Mouse (Mus musculus) megakaryocyte, adult 5-6 weeks (primary cell): ENCODE data around the gene Adam12. TPM values are rescaled to one million over a fixed set of nuclear protein-coding genes. Genes with fewer than 3 reads are reported as not detected.

ENCODE experiments used
- ATAC-seq: 2 replicates; pipeline ENCODE4 v1.8.0; 2016; ENCODE audit warnings: mild to moderate bottlenecking, inconsistent platforms; ENCODE audit not compliant: poor library complexity, severe bottlenecking
- total RNA-seq, 2 experiments: library from RNA; stranded (forward) in 1 of 2; stranded (reverse) in 1 of 2; fragments of 153-499, 151-499 nt in 1 of 2; fragments of 221-1000, 200-1000 nt in 1 of 2; gene quantifications; 2 replicates each; pipeline versions ENCODE4 v1.2.3 to v1.2.4; 2015 to 2017

The Adam12 gene
- total RNA-seq, 2 experiments from 2014 or later, result 0.26 TPM; not detected in 1

DNA sequence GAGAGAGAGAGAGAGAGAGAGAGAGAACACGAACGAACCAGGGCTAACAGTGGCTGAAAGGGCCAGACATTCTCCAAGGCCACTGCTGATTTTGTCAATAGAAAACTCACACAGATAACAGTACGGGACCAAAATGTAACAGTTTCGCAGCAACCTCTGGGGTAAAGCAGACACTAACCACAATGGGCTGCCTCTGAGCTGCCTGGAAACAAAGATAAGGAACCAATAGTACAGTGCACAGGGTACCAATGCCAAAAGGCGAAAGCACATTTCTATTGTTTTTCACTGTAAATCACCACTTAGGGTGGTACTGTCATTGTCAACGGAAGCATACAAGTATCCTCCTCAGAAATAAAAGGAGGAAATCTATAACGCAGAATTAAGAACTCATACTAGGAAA is 72.3 kb downstream of the Adam12 start:
- ATAC-seq, result no peak

DNA sequence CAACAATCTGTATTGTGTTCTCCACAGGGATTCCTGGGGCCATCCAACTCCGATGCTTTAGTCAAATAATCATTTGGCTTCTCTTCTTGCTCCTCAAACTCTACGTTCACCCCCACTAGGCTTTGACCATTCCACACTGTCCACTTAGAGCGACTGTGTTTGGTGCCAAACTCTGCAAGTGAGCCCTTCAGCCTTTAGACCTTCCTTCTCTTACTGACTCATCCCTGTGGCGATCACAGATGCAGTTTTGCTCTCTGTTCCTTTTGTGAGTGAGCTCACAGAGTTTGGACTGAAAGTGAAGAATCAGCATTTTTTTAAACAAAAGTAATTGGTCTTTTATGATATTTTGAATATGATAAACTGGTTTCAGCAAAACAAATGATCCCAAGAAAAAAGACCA is 80.6 kb downstream of the Adam12 start:
- ATAC-seq, result no peak

- no peak for ATAC-seq
These were observed 81.6 kb downstream of the Adam12 start for GRCm38 (mm10) chr7:134150305-134150704.

DNA sequence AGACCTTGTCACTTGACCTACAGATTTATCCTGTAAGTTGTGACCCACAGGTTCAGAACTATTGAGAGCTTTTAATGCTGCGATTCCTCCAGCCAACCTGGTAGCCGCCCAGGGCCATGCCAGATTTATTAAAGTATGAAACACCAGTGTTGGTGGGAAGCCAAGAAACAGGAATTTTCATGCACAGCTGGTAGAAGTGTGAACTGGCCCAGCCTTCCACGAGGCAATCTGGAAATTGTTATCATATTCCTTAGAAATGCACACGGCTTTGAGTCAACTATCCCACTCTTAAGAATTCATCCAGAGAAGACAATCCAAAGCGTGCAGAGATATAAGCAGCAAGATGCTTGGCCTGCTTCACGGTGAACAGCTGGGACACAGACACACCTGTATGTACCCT is 82.6 kb downstream of the Adam12 start:
- no peak for ATAC-seq

DNA sequence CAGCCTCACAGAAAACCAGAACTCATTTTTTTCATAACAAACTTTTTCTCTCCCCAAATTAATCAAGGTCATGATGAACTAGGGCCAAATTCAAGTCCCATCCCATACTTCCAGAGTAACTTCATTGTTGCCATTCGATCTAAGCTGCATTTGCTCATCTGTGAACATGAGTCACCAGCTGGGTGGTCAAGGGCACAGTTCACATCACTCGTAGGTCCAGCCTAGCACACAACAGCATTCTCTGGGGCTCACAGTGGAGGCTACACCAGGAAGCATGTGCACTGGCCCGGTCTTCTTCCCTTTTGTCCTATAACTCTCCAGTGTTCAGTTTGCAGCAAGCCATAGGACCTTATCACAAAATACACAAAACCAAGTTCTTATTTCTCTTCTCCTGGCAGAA is 84.4 kb downstream of the Adam12 start:
- ATAC-seq, result no peak

DNA sequence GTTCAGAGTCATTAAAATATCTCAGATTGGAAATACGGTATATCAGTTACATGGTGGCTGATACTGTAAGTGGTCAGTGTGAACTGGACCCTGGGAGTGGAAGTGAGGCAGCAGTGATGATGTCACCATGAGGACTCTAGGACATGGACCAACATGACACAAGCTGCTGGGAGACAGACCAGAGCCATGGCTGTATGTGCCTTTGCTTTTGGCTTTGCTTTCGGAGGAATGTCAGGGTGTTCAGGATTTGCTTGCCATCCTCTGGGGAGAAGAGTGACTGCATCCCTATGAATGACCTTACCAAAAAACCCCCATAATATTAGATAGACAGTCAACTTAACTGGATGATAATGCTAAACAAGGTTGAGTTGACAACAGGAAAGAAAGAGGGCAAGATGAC is 85.1 kb downstream of the Adam12 start:
- ATAC-seq, result no peak

DNA sequence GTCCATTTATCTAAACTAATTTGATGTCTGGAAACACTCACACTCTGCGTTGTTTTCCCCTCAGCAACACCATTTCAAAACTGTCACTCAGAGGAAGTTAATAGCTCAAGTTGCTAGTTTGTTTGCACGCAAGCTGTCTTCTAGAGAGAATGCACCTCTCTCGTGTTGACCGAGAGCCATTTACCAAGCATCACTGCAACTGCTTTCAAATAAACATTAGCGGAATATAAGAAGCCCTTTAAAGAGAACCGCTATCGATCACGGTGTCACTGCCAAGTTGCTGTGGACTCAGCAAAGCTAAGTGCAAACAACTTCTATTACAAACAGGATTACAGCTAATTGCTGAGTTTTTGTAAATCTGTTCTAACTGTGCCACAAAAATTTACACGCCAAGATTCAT is 87.8 kb downstream of the Adam12 start:
- ATAC-seq, result no peak

GRCm38 (mm10) chr7:134139291-134139949 is 92.5 kb downstream of the Adam12 start:
- no peak for ATAC-seq

DNA sequence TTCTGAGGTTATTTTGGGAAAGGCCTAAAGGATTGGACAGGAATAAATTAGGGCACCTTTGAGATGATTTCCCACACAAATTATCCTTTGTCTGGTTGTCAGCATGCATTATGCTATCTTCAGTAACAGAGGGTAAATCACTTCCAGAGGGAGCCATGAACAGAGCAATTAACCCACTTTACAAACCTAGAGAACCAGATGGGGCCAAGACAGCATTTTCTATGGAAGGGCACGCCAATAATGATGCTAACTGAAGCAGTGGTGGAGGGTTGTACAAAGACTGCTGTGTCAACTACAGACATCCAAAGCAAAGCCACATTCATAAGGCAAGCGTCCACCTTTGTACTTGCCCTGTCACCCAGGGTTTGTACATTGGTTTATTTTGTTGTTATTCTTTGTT is 99.6 kb downstream of the Adam12 start:
- no peak for ATAC-seq

GRCm38 (mm10) chr7:134128087-134128522 is 103.8 kb downstream of the Adam12 start:
- no peak for ATAC-seq

- no peak for ATAC-seq
These were observed 110.5 kb downstream of the Adam12 start for GRCm38 (mm10) chr7:134121397-134121796.

GRCm38 (mm10) chr7:134115438-134115837 is 116.5 kb downstream of the Adam12 start:
- ATAC-seq, result no peak

GRCm38 (mm10) chr7:134114311-134115188 is 117.4 kb downstream of the Adam12 start:
- ATAC-seq, result no peak

DNA sequence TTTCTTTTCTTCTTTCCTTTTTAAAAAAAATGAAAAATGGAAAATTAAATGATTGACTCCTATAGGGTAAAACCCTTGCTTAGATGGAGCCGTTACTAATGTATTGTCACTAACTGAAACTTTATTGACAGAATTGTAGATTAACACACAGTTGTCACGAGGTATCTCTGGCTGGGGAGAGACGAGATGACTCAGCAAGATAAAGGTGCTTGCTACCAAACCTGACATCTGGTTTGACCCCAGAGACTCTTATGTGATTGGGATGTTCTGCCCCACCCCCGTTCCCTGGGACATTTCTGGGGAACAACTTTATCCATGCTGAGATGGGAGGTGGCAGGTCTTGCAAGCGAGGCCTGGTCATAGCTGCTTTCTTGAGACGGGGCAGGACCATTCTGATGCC is 118.1 kb downstream of the Adam12 start:
- ATAC-seq, result no peak

DNA sequence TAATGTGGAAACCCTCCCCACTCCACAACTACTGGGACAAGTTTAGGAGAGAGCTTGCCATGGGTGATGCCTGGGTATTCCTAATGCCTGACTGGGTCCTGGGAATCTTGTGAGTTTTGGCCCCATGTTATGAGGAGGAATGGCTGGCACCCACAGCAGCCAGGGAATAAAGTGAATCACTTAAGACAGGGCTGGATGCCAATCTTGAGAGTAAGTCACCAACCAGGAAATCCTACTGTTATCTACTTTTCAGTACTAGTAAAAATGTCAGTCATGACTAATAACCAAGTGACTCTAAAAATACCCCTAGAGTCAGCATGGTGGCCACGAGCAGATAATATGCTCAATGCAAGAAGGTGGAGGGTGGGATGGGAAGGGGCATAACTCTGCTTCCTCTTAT is 121.8 kb downstream of the Adam12 start:
- ATAC-seq, result no peak

- no peak for ATAC-seq
These were observed 124.1 kb downstream of the Adam12 start for GRCm38 (mm10) chr7:134107849-134108248.

- ATAC-seq, result no peak
These were observed 132.9 kb downstream of the Adam12 start for GRCm38 (mm10) chr7:134099010-134099409.

DNA sequence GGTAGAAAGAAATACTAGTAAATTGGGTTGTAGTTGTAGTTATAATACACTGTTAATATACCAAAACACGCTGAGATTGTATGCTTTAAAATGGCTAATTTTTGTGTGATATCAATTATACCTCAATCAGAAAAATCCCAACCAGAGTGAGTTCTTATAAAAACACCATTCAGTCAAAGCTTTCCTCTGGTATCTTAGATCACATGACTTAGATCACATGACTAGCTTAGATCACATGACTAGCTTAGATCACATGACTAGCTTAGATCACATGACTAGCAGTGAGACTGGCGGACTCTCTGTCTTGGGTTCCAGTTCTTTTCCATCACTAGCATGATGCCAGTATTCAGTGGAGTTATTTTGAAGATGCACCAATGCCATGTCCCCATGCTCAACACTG is 134.1 kb downstream of the Adam12 start:
- ATAC-seq, result no peak

- no peak for ATAC-seq
These were observed 138.1 kb downstream of the Adam12 start for GRCm38 (mm10) chr7:134093871-134094270.

DNA sequence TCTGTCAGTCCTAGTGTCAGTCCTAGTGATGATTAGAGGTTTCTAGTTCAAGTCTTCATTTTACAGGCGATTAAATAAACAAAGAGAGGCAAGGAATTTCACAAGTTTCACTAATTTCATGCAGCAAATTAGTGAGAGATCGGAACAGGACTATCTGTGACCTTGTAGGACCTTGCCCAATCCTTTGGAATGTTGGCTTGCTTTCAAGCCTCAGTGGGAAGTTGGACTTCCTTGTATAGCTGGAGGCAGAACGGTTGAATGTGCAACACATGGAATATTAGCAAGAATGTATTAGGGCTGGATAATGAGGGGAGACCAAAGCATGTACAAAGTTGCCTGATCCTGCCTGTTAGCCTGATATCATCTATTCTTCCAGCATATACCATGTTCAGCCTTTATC is 141.2 kb downstream of the Adam12 start:
- ATAC-seq, result no peak

DNA sequence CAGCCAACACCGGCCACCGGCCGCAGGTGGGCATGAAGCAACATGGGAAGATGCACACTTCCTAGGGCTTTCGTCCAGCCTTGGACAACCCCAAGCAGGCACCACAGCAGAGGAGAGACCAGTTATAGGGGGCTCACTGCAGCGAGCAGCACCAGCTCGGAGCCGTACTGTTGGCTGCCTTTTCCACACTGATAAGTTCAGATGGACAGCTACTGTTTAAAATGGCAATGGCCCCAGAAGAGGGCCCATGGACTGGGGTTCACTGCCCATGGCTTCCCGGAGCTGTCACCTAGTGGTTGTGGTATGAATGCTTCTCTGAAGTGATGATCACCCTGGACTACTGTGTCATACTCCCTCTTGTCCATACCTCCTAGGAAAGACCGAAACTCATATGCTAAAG is 141.7 kb downstream of the Adam12 start:
- ATAC-seq, result no peak
